Mouse (Mus musculus) cerebellum, adult 2 months (tissue): ENCODE results near the gene Dynlt1c.
"Not testable (repeated sequence)": the region's sequence is repeated elsewhere in the genome, so short reads cannot be mapped to it uniquely, and the experiment has no call there.

Source experiments
- CTCF ChIP-seq: fragments of 200-500 bp; IDR thresholded peaks from 2 replicates; pipeline ENCODE4 v1.5.1; 2011; ENCODE audit warnings: low read depth, mild to moderate bottlenecking, control low read depth, low read length, moderate library complexity, borderline replicate concordance; ENCODE audit not compliant: insufficient read depth
- POLR2A ChIP-seq: fragments of 200-500 bp; IDR thresholded peaks from 2 replicates; pipeline ENCODE4 v1.6.1; 2011; ENCODE audit warnings: low read length, control low read depth, borderline replicate concordance; ENCODE audit not compliant: insufficient read depth

- TF ChIP-seq CTCF, POLR2A: not testable (repeated sequence)
These were observed 47.7 kb upstream of the Dynlt1c start for GRCm38 (mm10) chr17:6553798-6554197.
